Mouse (Mus musculus) testis, adult 2 months (tissue): ENCODE measurements at regions not wholly inside any gene's neighbourhood (a gene's known extent, or its start where the extent isn't known, plus 50 kb on each side); places are given as distances from the start of the nearest gene placed in this dataset.

ENCODE experiments used
- CTCF ChIP-seq: fragments of 200-500 bp; IDR thresholded peaks from 2 replicates; pipeline ENCODE4 v1.5.1; 2012; ENCODE audit warnings: low read depth, mild to moderate bottlenecking, inconsistent platforms, low read length, moderate library complexity; ENCODE audit not compliant: control insufficient read depth, insufficient read depth, insufficient replicate concordance
- POLR2A ChIP-seq: fragments of 200-500 bp; IDR thresholded peaks from 2 replicates; pipeline ENCODE4 v1.6.1; 2012; ENCODE audit warnings: low read depth, mild to moderate bottlenecking, inconsistent platforms, low read length, moderate library complexity; ENCODE audit not compliant: control insufficient read depth

DNA sequence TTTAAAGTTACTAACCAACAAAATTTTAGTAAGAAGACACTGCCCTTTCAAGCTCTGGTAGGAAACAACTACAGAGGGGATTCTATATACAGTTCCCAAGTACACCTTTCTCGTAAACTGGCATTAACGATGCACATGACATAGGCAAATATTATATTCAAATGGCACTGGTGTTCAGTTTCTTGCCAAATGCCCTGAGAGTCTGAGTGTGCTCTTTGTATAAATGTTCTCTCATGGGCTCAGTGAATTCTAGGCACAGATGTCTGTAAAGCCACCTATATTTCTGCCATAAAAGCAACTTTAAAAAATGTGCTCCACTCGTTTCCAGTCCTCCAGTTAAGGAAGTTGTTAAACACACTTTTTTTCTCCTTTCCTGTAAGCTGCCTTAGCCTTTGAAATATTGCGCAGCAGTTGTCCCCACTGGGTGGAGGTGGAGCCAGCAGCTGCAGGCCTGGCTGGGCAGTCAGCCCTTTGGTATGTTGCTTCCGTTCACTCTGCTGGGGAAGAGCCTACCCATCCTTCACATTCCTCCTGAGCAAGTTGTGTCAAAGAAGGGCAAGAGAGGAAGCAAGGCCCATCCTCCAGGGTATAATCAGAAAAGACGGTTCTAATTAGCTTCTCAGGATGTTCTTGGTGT lies 347.4 kb upstream of the Actbl2 start:
- TF ChIP-seq CTCF: no peak
- no peak for TF ChIP-seq POLR2A
